Mouse (Mus musculus) retina, postnatal 7 days (tissue): ENCODE results near the gene Chit1.

Experiments used
- DNase-seq: peaks from one replicate; pipeline ENCODE4 v3.0.0-alpha.2; 2012; ENCODE audit warnings: low read depth, low spot score

Gene Chit1

DNA sequence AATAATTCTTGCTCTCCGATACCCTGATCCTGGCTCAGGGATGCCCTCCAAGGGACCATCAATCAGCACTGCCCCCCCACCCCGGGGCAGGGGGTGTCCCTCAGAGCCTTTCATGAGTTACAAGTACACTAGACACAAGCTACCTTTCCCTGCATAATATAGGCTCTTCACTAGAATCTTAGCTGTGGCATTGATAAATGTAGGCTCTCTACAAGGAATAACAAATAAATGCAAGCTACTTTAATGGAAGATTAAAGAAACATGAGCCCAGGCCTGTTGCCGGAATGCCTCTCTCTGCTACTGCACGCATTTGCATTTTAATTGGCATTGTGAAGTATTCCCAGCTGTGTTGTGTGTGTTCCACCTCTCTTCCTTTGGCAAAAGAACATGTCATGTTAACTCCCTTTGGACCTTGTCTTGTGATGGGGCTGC lies 31.3 kb downstream of the Chit1 start:
- DNase-seq = no peak

DNA sequence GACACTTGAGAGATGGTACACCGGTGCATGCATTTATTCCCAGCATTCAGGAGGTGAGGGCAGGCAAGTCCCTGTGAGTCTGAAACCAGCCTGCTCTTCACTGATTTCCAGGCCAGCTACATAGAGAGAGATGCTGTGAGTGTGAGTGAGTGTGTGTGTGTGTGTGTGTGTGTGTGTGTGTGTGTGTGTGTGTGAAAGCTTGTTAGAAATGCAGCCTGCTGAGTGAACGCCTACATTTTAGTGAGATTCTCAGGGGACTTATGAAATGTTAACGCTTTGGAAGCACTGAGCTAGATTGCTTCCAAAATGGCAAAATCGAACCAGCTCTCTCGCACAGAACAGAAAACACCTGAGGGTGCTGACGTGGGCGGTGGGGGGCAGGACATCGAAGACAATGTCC lies 35.0 kb downstream of the Chit1 start:
- DNase-seq = no peak

DNA sequence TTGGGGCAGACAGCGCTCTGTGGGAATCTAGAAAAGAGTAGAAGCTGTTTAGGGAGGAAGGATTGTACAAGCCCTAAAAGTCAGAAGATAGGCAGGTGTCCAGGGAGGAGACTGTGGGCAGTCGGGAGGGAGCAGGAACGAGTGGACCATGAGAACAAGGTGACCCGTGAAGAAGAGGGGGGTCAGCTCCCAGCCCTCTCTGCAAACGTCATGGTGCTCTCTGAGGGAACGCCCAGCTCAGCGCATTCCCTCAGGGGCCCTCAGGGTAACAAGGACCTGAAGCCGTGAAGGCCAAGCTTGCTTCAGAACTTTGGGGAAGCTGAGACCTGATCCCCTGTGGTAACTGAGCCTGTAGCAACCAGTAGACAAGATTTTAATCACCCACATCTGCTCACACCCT lies 39.0 kb downstream of the Chit1 start:
- no peak for DNase-seq

DNA sequence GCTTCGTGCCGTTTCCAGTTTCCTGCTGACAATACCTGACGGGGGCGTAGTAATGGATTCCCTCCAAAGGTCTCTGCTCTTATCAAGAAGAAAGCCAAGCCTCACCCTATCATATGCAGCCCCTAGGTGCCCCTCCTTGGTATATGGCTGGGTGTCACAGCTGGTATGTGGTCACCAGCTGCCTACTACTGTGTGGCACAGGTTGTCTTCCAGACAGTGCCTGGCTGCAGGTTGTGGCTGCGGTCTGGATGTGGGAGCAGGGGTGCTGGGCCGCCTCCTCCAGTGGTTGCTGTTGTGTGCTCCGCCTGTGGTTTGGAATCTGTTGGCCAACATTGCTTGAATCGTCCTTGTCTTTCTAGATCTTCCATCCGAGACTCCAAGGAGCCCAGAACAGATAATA lies 39.7 kb downstream of the Chit1 start:
- no peak for DNase-seq

DNA sequence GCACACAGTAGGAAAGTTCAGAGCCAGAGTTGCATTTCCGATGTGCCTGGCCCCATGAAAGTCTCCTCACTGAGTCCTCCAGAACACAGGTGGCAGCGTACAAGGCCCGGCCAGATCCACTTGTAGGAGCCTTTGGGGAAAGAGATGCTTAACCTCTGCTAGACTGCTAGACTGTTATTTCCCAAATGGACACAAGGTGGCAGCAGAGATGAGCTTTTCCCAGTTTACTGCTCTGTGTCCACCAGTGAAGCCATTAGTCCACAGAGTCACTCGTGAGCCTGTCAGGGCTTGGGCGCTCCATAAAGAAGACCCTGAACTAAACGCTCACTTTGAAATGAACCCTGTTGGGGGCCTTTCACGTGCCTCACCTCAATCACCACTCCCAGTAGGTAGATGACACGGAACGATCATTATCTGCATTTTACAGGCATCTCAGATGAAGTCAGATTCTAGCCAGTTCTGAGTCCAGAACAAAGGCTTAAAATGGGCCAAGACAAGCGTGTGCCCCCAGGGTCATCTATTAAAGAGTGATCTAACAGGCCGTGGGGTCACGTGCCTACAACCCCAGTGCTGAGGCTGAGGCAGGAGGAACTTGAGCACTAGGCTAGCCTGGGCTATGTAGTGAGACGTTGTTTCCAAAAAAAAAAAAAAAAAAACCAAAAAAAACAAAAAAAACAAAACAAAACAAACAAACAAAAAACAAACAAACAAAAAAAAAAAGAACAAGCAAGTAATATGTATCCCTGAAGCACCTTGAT lies 40.8 kb downstream of the Chit1 start:
- peak; percentile 89 for DNase-seq

DNA sequence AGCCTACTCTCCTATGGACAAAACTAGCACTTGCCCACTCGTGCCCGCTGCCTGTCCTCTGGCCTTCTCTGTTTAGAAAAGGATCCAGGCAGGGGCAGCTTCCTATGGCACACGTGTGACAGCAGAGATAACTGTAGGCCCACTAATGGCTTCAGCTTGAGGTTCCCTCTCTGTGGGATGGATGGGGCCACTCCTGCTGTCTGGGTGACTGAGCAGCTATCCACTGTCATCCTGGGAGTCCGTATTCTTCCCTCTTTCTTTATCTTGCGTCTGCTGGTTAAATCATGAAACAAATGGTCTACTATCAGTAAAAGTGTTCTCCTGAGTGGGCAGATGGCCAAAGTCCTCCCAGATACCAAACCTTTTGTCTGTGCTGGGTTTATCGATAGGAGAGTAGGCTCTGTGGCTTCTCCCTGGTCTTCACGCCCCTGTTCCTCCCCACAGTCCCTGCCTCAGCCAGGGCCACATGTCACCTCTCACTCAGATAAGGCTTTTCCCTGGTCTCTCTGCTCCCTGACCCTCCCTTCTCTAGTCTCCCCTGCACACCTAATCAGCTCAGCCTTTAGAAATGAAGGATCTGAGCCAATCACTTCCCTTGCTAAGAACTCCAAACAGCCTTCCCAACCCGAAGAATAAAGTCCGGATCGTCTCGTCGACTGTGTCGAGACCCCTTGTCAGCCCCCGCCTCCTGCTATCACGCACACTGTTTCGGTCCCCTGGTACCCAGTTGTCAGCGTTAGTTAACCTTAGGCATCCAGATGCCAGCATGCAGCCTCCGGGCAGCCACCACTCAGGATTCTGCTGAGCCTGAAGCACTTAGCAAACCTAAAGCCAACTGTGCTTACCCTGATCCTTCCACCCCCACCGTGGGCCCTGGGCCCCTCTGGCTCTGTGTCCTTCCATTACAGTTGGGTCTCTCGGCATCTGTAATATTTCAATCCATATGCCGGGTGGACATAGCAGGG lies 41.9 kb downstream of the Chit1 start:
- DNase-seq = no peak

DNA sequence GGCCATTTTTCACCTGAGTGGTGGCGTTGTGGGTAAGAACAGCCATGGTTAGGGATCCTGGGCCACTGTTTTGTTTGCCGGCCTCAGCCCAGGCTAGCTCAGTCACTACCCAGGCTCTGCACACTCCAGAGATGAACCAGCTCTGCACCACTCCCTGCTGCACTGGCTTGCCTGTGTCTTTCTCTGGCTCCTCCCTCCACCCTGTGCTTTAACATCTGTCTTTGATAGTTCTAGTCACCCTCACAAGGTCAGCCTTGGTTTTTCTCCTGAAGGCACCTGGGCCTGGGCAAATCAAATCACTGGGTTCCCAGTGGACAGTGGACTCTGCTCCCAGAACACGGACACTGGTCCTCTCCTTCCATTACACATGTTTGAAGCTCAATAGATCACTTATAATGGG lies 43.1 kb downstream of the Chit1 start:
- no peak for DNase-seq

DNA sequence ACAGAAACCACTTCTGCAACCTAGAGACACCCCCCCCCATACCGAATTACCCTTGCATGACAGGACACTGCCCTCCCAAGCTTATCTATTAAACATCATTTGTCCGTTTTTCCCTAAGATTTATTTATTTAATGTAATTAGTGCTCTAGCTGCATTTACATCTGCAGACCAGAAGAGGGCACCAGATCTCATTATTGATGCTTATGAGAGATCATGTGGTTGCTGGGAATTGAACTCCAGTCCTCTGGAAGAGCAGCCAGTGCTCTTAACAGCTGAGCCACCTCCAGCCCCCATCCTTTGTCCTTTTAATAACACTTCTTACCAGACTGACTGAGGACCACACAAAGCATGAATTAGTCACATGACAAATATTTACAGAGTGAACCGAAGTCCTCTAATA lies 43.6 kb downstream of the Chit1 start:
- DNase-seq = no peak

DNA sequence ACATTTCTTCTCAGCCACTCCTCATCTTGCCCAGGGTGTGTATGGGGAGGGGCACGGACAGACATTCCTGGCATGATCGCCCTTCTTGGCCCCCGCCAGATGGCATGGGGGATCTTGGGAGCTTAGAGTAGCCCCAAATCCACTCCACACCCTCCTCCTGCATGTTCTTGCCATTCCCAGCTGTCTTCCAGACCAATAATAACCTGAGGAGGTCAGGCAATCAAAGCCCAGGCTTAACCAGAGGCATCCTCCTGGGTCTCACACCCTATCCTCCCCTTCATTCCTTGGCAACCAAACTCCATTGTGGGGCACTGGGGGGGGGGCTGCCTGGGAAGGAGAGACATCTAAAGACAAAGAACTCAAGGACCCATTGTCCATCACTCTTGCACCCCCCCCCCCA lies 49.4 kb downstream of the Chit1 start:
- no peak for DNase-seq

DNA sequence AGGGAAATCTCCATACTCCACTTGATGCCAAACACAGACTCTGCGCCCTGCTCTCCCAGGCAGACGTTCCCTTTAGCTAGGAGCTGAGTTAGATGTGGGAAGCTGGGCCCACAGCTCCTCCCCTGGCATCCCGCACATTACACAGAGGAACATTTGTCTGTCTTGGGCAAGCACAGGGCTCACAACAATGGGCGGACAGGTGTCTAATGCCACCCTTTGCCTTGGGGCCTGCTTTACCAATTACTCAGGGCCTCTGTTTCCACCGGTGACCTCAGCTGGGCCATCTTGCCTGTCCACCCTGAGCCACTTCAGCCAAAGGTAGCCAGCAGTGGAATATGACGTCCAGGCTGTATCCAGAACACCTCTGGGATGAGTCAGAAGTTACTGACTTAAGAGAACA lies 50.4 kb downstream of the Chit1 start:
- DNase-seq = no peak

DNA sequence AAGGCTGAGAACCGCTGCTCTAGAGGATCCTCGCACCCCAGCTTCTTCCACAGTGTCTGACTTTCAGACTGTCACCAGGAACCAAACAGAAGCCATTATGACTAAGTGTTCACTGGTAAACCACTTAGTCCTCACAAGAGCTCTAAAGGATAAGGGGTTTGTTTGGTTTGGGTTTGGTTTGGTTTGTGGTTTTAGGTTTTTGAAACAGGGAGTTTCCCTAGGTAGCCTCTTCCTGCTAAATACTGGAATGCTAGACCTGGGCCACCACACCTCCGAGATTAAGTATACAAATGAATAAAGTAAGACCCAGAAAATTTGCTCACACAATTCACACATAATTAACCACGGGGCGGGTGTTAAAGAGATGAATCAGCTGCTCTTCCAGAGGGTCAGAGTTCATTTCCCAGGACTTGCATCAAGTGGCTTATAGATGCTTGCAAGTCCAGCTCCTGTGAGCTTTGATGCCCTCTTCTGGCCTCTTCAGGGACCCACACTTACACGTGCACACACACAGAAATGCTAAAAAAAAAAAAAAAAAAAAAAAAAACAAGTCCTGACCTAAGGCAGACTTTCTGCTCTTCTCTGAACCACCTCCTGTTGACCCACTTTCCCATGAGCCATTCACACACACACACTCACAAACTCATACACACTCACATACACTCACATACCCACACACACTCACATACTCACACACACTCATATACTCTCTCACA lies 51.6 kb downstream of the Chit1 start:
- DNase-seq = no peak

DNA sequence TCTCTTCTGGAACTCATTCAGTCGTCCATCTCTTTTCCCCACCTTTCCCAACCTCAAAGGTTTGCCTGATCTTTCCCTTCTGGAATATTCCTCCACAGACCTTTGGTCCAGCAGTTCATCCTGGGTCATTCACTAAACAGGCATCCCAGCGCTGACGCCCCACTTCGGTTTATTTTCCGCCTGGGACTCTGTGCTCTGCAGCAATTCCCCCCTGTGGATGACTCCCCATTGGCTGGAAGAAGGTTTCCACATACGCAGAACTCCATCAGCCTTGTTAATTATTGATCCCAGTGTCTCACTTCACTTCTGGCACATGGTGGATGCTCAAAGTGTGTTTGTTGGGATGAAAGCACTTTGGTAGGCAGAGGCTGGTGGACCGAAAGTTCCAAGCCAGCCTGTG lies 52.4 kb downstream of the Chit1 start:
- no peak for DNase-seq

DNA sequence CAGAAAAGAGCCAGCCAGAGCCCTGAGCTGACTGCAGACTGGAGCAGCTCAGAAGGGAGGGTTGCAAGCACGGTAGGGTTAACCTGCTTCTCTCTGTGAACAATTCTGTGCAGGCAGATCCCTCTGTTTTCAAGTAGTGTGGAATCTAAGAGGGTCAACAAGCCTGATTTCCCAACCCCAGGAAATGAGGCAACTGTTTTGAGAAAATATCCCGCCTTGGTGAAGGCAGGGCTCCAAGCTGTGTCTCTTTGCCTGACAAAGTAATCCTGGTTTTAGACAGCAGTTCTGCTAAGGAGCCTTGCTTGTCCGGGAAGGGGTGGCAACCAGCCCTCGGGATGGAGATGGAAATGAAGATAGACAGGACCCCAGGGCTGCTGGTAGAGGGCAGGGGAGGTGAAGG lies 53.4 kb downstream of the Chit1 start:
- no peak for DNase-seq

DNA sequence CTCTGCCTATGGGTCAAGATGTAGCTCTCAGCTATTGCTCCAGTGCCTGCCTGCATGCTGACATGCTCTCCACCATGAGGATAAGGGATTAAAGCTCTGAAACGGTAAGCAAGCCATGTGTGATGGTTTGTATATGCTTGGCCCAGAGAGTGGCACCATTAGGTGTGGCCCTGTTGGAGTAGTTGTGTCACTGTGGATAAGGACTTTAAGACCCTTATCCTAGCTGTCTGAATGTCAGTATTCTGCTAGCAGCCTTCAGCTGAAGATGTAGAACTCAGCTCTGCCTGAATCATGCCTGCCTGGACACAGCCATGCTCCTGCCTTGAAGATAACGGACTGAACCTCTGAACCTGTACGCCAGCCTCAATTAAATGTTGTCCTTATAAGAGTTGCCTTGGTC lies 55.5 kb downstream of the Chit1 start:
- DNase-seq = no peak

DNA sequence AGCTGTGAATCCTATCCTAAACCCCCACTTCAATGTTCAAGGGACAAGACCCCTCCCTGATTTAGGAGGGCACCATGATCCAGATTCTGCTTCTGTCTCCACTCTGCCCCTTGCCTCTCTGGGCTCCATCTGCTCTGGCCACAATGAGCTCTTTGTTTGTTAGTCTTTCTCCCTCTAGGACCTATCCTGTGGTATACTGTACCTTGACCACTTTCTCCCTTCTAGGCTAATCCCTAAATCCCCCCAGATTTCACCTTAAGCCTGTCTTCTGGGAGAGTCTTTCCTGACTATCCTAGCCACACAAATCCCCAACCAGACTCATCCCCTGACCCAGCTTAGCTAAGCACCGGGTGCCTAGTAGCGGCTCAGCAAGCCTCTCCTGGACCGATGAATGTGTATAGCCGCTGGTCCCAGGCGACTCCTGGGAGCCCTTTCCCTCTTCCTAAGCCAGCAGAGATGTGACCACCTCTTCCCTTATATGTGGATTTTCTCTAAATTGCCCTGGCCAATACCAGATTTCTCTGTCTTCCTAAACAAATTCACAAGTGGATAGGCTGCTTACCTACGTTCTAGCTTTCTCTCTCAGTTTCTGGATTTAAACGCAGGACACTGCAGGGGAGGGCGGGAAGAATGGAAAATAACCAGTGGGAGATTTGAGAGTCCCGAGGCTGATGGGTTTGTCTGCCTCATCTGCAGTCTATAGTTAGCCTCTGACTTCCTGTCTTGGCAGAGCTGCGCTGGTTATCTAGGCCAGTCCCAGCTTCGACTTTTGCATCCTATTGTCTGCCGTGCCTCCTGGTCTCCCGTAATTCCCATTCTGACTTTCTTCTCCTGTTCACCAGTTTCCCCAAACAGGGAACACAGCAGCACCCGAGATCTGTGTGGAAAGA lies 56.6 kb downstream of the Chit1 start:
- peak; percentile 75 for DNase-seq

DNA sequence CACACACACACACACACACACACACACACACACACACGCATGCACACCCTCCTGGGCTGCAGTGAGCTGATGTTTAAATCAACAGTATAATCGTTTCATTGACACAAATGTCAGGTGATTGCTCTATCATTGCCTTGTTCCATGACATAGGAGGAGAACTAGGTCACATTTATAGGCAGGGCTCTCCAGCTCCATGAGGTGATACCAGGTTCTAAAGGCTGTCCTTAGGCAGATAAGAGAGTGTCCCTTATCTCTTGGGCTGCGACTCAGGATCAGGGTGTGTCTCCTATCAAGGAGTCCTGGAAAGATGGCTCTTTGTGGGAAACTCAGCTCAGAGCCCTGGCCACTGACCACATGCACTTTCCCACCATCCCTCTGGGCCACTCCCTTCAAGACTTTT lies 57.5 kb downstream of the Chit1 start:
- no peak for DNase-seq

DNA sequence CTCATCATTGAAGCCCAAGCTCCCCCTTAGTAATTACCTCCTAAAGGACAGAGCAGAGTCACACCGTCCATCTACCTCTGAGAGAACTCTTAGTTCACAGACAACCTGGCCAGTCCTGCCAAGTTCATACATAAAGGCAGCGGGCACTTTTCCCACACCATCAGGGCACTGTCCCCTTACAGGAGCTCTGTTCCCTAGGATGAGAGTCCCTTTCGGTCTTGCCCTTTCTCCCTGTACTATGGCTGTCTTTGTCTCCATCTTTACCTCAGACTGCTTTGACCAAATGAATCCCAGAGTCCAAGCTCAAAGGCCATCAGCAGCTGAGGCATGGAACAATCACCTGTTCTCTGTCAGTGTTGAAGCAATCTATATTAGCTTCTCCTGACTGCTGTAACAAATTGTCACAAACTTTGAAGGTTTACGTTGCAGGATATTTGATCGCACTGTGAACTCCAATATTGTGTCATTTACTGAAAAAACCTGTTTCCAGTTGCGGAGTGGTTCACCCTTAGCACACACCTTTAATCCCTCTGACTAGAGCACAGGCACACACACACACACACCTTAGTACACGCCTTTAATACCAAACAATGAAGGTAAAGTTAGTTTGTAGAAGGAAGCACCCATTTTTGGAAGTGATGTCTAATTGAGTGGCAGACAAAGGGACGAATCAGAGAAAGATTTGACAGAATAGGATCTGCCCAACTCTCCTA lies 58.1 kb downstream of the Chit1 start:
- no peak for DNase-seq

DNA sequence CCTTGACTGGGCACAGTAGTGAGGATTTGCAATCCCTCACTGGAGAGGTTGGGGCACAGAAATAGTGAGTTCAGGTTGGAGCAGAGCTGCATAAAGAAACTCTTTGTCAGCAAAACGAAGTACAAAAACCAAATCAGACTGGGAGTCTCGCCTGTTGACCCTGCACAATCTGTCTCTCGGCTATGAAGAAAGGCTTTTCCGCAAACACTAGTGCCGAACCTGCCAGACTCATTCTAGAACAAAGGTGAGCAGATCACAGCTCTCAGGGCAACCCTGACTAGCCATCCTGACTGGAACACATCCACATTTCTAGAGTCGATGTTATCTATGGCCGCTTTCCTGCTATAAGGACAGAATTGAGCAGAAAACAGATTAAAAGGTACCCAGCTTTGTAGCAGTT lies 62.0 kb downstream of the Chit1 start:
- no peak for DNase-seq

DNA sequence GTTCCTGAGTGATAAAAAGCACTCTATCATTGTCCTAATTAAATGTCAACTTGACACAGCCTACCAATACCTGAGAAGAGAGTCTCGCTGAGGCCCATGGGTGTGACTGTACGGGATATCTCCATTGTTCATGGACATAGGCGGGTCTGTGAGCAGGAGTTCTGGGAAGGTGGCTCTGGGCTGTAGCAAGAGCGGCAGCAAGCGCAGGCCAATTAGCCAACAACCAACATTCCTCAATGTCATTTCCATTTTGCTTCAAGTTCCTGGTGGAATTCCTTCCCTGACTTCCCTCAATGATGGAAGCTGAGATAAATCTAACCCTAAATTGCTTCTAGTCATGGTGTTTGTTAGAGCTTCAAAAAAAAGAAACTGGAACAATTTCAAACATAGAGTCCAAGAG lies 66.9 kb downstream of the Chit1 start:
- no peak for DNase-seq

DNA sequence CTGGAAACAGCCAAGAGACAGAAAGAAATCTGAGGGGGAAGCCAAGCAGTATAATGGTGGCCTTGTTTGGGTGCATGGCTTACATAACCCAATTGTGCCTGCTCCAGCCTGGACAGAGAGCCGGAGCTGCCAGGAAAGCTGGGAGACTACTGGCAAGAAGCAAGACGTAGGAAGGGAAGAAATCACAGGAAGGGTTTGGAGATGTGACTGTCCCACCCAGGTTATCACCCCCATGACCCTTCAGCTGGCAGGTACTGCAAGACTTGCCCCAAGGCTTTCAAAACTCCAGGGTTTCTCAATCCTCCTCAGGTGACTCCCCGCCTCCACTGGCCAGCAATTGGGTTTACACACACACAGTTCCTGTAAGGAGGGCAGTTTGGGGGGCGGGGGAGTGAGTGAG lies 71.0 kb downstream of the Chit1 start, which contains the start of gene Chil1:
Gene Chil1, plus strand, starts transcription at position 152 of the 400 bp plus-strand sequence.
- no peak for DNase-seq
